Mouse (Mus musculus) midbrain, embryonic 14.5 days (tissue): Measurements from ENCODE around the gene Il6ra. TPM values are rescaled to one million over a fixed set of nuclear protein-coding genes. Genes with fewer than 3 reads are reported as not detected.

Source experiments
- ATAC-seq: fragments of 200-750 bp; cut with Nextera tagmentation; 2 replicates; pipeline ENCODE4 v1.8.0; 2017; ENCODE audit warnings: moderate number of reproducible peaks, moderate library complexity; ENCODE audit not compliant: low FRiP score, low TSS enrichment
- DNase-seq: peaks from one replicate; pipeline ENCODE4 v3.0.0-alpha.2; 2015
- H3K27ac ChIP-seq: fragments of 300-500 bp; sonication (generic); replicated peaks from 2 replicates; pipeline ENCODE4 v1.5.1; 2014; ENCODE audit warnings: mild to moderate bottlenecking, low read depth, low read length, moderate library complexity
- H3K27me3 ChIP-seq: fragments of 300-500 bp; sonication (generic); 2 replicates; pipeline ENCODE4 v1.6.1; 2014; ENCODE audit warnings: low read length, control low read depth, mixed read lengths; ENCODE audit not compliant: control insufficient read depth, insufficient read depth
- H3K36me3 ChIP-seq: fragments of 300-500 bp; sonication (generic); 2 replicates; pipeline ENCODE4 v1.6.1; 2014; ENCODE audit warnings: low read length, control low read depth; ENCODE audit not compliant: control insufficient read depth, insufficient read depth
- H3K4me1 ChIP-seq: fragments of 300-500 bp; sonication (generic); 2 replicates; pipeline ENCODE4 v1.6.1; 2014; ENCODE audit warnings: mild to moderate bottlenecking, antibody characterized with exemption, low read length, control low read depth; ENCODE audit not compliant: control insufficient read depth, insufficient read depth
- H3K4me2 ChIP-seq: fragments of 300-500 bp; sonication (generic); 2 replicates; pipeline ENCODE4 v1.6.1; 2014; ENCODE audit warnings: mild to moderate bottlenecking, low read length, moderate library complexity
- H3K4me3 ChIP-seq: fragments of 300-500 bp; sonication (generic); replicated peaks from 2 replicates; pipeline ENCODE4 v1.5.1; 2014; ENCODE audit warnings: low read depth, low read length
- H3K9ac ChIP-seq: fragments of 300-500 bp; sonication (generic); replicated peaks from 2 replicates; pipeline ENCODE4 v1.6.1; 2014; ENCODE audit warnings: mild to moderate bottlenecking, low read length, moderate library complexity
- H3K9me3 ChIP-seq: fragments of 300-500 bp; sonication (generic); 2 replicates; pipeline ENCODE4 v1.6.1; 2016; ENCODE audit warnings: low read length, control low read depth, mixed read lengths; ENCODE audit not compliant: control insufficient read depth
- WGBS: fragments of 180-500 bp; shearing (Covaris S2); extraction: QIAGEN DNeasy Blood & Tissue Kit; methylation state at CpG from one replicate; pipeline ENCODE4 v1.1.7; 2014; 5-methylcytosine and 5-hydroxymethylcytosine counted together
- polyA plus RNA-seq: library from polyadenylated mRNA; unstranded; fragments of >200 nt; fragmentation: Nextera tagmentation; extraction: Ambion mirVana; gene quantifications from 2 replicates; pipeline ENCODE4 v1.2.1, GENCODE M21; 2014

Il6ra gene
- polyA plus RNA-seq, 1 experiment from 2014 or later = 0.66 TPM

DNA sequence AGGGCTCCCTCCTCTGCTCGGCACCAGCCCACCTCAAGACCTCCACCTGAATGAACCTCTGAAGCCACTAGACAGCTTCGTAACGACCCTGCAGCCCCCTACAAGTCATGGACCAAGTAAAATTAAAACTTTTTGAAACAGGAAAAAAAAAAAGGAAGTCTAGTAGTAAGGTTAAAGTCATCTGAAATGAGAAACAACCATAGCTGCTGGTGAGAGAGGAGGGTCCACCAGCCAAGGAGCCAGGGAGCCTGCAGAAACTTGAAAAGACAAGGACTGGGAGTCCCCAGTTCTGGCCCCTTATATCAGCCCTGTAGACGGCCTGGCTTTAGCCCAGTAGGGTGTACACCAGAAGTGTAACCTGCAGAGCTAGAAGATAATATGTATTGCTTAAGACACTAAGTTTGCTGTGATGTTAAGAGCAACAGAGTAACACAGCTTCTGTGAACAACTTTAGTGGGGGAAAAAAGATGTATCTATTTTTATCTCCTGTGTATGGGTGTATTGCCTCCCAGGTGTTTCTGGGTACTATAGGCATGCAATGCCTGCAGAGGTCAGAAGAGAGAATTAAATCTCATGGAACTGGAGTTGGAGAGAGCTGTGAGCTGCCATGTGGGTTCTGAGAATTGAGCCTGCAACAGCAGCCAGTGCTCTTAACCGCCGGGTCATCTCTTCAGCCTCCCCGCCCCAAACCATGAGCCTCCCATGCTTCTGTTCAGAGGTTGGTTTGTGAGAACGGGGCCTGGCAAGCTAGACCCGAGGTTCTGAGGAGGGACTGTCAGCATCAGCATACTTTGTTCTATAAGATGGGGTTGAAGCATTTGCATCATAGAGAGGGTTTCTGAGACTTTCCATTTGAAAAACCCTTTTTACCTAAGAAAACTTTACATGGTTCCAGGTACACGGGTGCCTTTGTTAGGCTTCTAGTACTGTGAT lies 91.2 kb downstream of the Il6ra start:
- DNase-seq (no peak), ATAC-seq (no peak)
- Histone ChIP-seq H3K4me3 (no peak overlapping the region), H3K9me3 (no peaks in the 10 kb centered on the region), H3K27me3 (no peaks in the 10 kb centered on the region), H3K9ac (no peak overlapping the region), H3K4me1 (no peaks in the 10 kb centered on the region), H3K27ac (no peak overlapping the region), H3K4me2 (no peak overlapping the region), H3K36me3 (no peaks in the 10 kb centered on the region)
- WGBS = 72% methylated on average over 10 of the region's 10 CpGs

DNA sequence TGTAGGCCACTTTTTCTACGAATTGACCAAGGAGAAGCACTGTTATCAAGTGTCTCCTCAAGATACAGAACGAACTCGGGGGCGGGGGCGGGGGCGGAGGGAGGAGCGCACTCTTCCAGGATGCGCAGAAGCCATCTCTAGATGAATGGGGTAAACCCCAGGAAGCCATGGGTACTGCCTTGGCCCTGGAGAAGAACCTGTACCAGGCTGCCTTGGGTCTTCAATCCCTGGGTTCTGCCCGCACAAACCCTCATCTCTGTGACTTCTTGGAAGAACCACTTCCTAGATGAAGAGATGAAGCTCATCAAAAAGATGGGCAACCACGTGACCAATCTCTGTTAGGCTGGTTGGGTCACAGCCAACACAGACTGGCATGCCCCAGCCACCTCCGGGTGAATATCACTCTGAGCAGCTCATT lies 91.9 kb downstream of the Il6ra start:
- H3K4me1 ChIP-seq = no peaks in the 10 kb centered on the region
- H3K9me3 ChIP-seq = no peaks in the 10 kb centered on the region
- no peaks in the 10 kb centered on the region for H3K36me3 ChIP-seq
- no peak overlapping the region for H3K4me2 ChIP-seq
- H3K9ac ChIP-seq = no peak overlapping the region
- H3K27ac ChIP-seq = no peak overlapping the region
- ATAC-seq (no peak), DNase-seq (no peak)
- no peaks in the 10 kb centered on the region for H3K27me3 ChIP-seq
- 87% methylated on average over 11 of the region's 11 CpGs for WGBS
- no peak overlapping the region for H3K4me3 ChIP-seq

DNA sequence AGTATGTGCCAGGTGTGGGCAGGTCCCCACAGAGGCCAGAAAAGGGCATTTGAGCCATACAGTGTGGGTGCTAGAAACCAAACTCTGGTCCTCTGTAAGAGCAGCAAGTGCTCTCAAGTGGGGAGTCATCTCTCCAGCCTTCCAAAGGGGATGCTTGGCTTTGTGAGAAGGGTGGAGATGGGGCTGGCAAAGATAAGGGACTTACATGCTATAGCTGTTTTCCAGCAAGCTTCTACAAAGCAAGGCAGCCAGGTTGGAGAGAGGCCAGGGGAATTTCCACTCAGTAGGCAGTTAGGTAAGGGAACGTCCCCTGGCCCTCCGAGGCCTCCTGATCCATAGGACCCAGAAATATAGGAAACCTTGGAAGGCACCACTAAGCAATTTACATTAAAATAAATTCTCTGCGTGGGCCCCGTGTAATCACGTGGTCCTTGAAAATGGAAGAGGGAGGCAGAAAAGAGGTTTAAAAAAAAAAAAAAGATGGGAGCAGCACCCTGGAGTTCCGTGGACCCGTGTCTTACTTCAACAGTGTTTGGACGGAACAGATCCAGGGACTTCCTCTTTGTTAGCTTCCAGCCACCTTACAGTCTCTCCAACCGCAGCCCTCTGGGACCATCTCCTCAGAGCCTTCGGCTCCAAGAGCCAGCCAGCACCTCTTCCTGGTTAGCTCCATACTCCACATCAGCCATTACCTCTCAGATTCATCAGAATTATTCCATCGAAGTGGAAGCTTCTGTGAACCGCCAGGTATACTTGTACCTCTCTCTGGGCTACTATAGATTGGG lies 92.5 kb downstream of the Il6ra start:
- ATAC-seq (no peak), DNase-seq (no peak)
- H3K27me3 ChIP-seq = no peaks in the 10 kb centered on the region
- H3K9ac ChIP-seq = no peak overlapping the region
- WGBS = 84% methylated on average over 12 of the region's 12 CpGs
- no peaks in the 10 kb centered on the region for H3K4me1 ChIP-seq
- H3K4me2 ChIP-seq = no peak overlapping the region
- H3K9me3 ChIP-seq = no peaks in the 10 kb centered on the region
- H3K36me3 ChIP-seq = no peaks in the 10 kb centered on the region
- H3K4me3 ChIP-seq = no peak overlapping the region
- H3K27ac ChIP-seq = no peak overlapping the region

DNA sequence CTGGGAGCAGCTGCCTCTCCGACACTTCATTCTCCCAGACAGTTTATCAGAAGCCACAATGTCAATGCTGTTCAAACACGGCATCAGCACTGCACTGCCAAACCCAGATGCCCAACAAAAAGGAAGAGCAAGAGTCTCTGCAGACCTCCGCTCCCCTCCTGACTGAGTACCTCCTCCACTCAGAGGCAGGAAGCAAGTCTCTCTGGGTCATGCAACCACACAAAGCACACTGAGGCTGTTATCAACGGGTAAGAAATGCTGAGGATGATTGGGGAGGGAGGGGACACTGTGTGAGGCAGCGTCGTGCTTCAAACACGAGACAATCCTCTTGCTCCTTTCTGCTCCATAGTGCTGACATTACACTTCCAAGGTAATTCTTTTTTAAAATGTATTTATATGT lies 93.1 kb downstream of the Il6ra start:
- Histone ChIP-seq H3K4me2 (no peak overlapping the region), H3K36me3 (no peaks in the 10 kb centered on the region), H3K27me3 (no peaks in the 10 kb centered on the region), H3K4me1 (no peaks in the 10 kb centered on the region), H3K9me3 (no peaks in the 10 kb centered on the region), H3K27ac (no peak overlapping the region), H3K4me3 (no peak overlapping the region), H3K9ac (no peak overlapping the region)
- 73% methylated on average over 7 of the region's 7 CpGs for WGBS
- ATAC-seq (no peak), DNase-seq (no peak)

DNA sequence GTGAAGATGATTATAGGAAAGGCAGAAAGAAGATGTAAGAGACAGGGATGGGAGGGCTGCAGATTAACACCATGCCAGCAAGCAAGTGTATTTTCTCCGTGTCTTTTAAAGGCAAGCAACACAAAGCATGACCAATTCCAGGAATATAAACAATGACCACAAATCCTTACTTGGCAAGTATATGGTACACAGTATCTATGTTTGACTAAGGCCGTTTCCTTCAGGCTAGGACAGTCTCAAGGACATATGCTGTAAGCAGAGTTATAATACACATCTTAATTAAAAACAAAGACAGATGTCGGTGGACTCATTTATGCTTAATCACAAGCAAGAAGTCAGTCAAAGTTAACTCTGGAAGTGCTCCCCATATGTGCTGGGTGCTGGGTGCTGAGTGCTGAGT lies 94.4 kb downstream of the Il6ra start:
- no peak overlapping the region for H3K4me3 ChIP-seq
- WGBS = 83% methylated on average over 3 of the region's 3 CpGs
- H3K27ac ChIP-seq = no peak overlapping the region
- H3K27me3 ChIP-seq = no peaks in the 10 kb centered on the region
- H3K4me2 ChIP-seq = no peak overlapping the region
- no peak for ATAC-seq
- H3K9me3 ChIP-seq = no peaks in the 10 kb centered on the region
- no peak overlapping the region for H3K9ac ChIP-seq
- H3K36me3 ChIP-seq = no peaks in the 10 kb centered on the region
- no peak for DNase-seq
- H3K4me1 ChIP-seq = no peaks in the 10 kb centered on the region

DNA sequence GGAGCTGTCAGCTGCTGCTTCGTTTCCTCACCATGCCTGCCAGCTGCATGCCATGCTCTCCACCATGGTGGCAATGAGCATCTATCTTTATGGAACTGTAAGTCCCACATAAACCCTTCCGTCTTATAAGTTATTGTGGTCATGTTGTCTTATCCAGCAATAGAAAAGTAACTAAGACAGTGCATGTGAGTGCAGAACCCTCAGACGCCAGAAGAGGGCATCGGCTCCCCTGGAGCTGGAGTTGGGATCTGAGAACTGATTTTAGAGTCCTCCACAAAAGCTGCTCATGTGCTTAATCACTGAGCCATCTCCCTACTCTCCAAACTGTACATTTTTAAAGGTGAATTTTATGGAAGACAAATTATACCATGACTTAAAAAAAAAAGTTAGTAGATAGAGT lies 95.9 kb downstream of the Il6ra start:
- DNase-seq (no peak), ATAC-seq (no peak)
- Histone ChIP-seq H3K4me1 (no peaks in the 10 kb centered on the region), H3K36me3 (no peaks in the 10 kb centered on the region), H3K27ac (no peak overlapping the region), H3K9ac (no peak overlapping the region), H3K9me3 (no peaks in the 10 kb centered on the region), H3K27me3 (no peaks in the 10 kb centered on the region), H3K4me3 (no peak overlapping the region), H3K4me2 (no peak overlapping the region)
- 60% methylated on average over 4 of the region's 4 CpGs for WGBS

Other genes starting within 250 kb of the Il6ra start
- gene Adar, start 198.2 kb downstream of the Il6ra start, polyA plus RNA-seq = 26.1 and 33.6 TPM in 2 replicates
- 29.6 and 31.5 TPM in 2 replicates for gene Chrnb2, start 148.6 kb downstream of the Il6ra start, polyA plus RNA-seq
- gene Ube2q1, start 139.6 kb downstream of the Il6ra start, polyA plus RNA-seq = 22.2 and 25.0 TPM in 2 replicates
- 0.57 and 2.0 TPM in 2 replicates for gene She, start 81.8 kb downstream of the Il6ra start, polyA plus RNA-seq
- gene Atp8b2, start 50.3 kb upstream of the Il6ra start, polyA plus RNA-seq = 13.6 and 14.7 TPM in 2 replicates
- gene Hax1, start 85.6 kb upstream of the Il6ra start, polyA plus RNA-seq = 111 and 114 TPM in 2 replicates
- gene 4933434E20Rik, start 138.4 kb upstream of the Il6ra start, polyA plus RNA-seq = 229 and 241 TPM in 2 replicates
- gene Ubap2l, start 139.4 kb upstream of the Il6ra start, polyA plus RNA-seq = 126 and 174 TPM in 2 replicates
- 333 and 357 TPM in 2 replicates for gene Tpm3, start 159.5 kb upstream of the Il6ra start, polyA plus RNA-seq
- 0.18 and 0.61 TPM in 2 replicates for gene Nup210l, start 190.9 kb upstream of the Il6ra start, polyA plus RNA-seq